Mouse (Mus musculus) stomach, postnatal 0 days (tissue): ENCODE measurements around the gene Wdr41.

Experiments
- CTCF ChIP-seq: IDR thresholded peaks from 2 replicates; pipeline ENCODE4 v1.5.1; 2016; ENCODE audit warnings: antibody characterized with exemption, low read depth, mild to moderate bottlenecking, moderate library complexity
- EP300 ChIP-seq: optimal IDR thresholded peaks from 2 replicates; pipeline ENCODE3; 2016; ENCODE audit warnings: antibody characterized with exemption

GRCm38 (mm10) chr13:94938418-94938817 is 37.7 kb upstream of the Wdr41 start:
- TF ChIP-seq CTCF = no peak
- no peak for TF ChIP-seq EP300
